Mouse (Mus musculus) left cerebral cortex, postnatal 4 days (tissue): ENCODE measurements at regions not wholly inside any gene's neighbourhood (a gene's known extent, or its start where the extent isn't known, plus 50 kb on each side); places are given as distances from the start of the nearest gene placed in this dataset.
A peak's percentile ranks its signal among the peaks of the same experiment; 100 is the strongest.

Experiments used
- DNase-seq: peaks from one replicate; pipeline ENCODE4 v3.0.0-alpha.2; 2022
- intact Hi-C: fragments of 180-260 bp; cut with DNase I; formaldehyde crosslinking; loops from one replicate; pipeline ENCODE4 v1.15.1; 2025

DNA sequence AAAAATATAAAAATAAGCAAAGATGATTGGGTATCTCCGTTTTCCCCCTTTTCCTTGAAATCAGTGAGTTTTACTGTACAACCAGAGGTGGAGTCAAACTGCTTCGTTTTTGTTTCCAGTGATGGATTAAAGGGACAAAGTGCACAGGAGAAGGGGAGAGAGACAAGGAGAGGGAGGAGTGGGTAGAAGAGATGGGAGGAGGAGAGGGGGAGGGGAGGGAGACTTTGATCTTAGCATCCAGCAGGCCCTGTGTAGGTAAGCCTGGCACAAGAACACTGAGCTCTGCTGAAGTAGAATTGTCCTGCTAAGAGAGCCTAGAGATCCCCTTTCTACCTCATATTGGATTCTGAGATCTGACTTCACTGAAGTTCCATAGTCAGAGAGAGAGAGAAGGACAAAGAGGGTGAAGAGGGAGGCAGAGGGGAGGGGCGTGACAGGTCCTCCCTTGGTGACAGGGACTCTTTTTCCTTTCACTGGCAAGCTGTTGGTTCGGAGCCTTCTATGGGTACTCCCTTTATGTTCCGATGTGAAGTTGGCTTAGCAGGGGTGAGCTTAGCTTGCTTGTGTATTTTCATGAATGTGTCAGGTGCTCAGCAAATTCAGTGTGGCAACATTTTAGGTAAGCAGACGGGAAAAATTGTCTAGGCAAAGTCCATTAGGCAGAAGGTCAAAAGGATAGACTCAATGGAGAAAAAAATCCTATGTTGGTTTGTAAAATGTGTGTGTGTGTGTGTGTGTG is 154.4 kb upstream of the Tnp1 start:
- intact Hi-C loops = no loop called here
- no peak for DNase-seq

DNA sequence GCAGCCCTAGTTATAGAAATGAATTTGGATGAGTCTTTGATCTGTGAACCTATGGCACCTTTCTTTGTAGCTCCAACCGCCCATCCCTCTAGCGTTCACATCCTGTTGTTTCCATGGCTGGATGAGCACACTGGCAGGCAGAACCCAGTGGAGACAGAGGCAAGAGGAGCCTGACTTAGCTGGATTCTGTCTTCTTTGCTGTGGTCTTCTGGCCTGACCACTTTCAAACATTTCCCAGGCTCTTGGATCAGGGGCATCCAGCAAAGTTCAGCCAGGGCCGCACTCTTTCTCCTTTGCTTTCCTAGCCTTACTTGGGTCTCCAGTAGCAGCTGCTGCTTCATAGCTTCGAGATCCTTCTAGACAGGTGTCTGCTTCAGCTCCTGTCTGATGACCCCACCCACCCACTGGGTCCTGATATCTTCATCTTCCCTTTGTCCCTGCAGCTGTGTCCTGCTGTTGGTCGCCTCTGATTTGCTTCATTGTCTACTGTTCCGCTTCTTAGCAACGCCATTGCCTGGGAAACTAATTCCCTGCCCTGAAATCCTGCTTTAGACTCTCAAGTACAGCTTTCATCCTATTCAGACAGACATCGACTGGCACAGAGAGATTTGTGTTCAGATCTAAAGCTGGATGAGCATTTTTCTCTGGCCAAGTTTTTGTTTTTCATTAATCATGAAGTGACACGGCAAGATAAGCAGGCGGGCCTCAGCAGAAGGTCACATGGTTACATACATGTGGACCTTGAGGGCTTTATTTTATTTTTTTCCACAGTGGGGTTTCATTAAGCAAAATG is 153.6 kb upstream of the Tnp1 start:
- intact Hi-C loops = no loop called here
- peak; percentile 6 for DNase-seq

GRCm38 (mm10) chr1:73160199-73160598 is 144.5 kb upstream of the Tnp1 start:
- intact Hi-C loops = no loop called here
- DNase-seq = no peak

- DNase-seq = no peak
- intact Hi-C loops = no loop called here
Measured at GRCm38 (mm10) chr1:73159405-73159976, 143.8 kb upstream of the Tnp1 start.

DNA sequence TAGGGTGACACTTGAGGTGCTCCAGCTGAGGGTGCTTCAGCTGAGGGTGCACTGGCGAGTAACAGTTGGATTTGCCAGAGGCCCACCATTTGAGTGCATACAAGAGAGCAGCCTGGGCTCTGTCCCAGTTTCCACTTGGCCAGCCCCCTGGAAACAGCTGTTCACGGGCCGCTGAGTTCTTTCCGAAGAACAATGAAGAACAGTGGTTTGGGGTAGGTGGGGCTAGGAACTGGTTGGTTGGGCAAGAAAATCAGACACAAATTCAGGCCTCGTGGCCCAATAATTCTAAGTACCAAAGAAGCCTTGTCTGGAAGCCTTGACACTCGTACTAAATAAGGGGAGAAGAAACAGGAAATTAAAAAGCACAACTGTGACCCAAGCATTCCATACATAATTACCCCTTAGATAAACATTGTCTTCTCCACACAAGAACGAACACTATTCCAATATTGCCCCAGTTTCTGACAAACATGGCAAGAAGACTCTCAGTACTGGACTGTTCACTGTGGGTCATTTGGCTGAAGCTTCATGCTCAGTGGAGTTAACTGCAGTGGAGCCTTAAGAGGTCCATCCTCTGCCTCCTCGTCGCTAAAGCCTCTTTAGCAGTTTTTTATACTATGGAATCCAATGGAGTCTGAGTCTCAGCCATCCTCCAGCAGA is 137.9 kb upstream of the Tnp1 start:
- intact Hi-C loops = no loop called here
- peak; percentile 13 for DNase-seq

- DNase-seq = peak; percentile 7
- intact Hi-C loops = no loop called here
Measured at GRCm38 (mm10) chr1:73149926-73150325, 134.2 kb upstream of the Tnp1 start.

- intact Hi-C loops = no loop called here
- no peak for DNase-seq
Measured at GRCm38 (mm10) chr1:73142845-73143244, 127.1 kb upstream of the Tnp1 start.

DNA sequence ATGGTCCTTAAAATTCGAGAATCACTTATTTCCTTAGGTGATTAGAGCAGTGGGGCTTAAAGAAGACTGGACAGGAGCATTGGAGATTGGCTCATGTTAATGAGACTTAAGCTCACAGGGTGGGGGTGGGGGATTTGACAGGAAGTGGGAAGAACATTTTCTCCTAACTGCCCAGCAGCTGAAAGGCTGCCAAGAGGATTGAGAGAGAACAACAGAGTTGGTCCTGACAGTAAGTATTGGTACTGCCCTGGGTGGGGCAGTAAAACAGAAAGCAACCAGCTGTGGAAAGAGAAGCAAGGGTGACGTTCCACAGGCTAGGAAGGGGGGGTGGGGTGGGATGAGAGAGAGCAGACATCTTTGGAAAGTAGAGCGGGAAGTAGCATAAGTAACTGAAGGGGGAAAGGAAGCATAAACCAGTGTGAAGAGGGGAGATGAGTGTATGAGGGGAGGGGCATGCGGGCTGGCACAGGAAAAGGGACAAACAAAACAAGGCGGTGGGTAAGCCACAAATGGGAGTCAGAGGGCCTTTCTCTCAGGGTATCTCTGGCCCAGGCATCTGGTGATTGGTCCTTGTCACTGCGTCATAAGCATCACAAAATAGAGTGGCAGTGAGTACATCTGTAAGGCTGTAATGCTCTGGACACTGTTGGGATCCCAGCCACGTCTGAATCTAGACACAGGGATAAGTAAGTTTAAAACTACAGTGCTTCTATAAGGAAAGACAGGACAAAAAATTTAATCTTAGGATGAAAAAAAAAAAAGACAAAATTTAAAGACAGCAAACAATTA is 125.0 kb upstream of the Tnp1 start:
- intact Hi-C loops = no loop called here
- DNase-seq = no peak

DNA sequence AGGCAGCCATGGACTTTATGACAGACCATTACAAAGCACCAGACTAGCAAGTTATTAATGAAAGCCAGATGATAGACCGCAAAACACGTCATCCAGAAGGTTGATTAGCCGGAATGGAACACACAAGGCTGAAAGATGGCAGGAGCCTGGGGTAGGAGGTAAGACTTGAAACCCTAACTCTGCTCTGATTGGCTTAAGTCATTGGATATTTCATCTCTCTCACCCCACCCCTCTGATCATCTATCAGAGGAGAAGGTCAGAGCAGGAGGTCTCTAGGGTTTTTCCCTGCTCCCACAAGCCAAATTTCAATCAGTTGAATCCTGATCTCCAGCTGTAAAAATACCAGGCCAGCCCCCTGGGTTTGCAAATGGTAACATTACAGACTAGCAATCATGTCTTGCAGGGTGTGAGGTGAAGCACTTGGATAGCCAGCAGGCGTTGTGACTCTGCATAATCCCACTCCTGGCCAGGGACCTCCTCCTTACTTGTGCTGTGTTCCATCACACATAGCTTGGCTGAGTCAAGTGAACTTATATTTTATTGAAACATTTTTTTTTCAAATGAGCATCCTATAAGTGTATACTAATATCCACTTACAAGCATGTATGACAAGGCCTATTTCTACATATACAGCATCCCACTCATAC is 114.6 kb upstream of the Tnp1 start:
- intact Hi-C loops = no loop called here
- DNase-seq = no peak

- no peak for DNase-seq
- intact Hi-C loops = no loop called here
Measured at GRCm38 (mm10) chr1:73123012-73123411, 107.3 kb upstream of the Tnp1 start.

DNA sequence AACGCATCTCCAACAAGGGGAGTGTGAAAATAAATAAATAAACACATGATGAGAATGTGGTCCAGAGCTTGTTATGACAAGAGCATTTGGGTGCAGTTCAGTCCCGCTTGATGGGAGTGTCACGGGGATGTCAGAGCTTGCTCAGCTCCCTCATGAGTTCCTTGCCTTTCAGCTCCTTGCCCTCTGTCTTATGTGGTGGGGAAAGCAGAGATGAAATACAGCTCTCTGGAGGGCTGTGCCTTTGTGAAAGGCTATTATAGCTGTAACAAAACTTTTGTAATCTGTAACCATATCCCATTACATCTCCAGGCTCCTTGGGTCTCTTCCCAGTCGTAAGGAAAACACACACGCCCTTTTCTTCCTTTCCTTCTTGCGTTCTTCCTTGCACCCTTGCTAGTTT is 103.0 kb upstream of the Tnp1 start:
- intact Hi-C loops = loop anchor here (10.0 kb wide), 1 partner anchor 244 kb away; the partner anchor contains the start of gene Igfbp5
- DNase-seq = no peak

DNA sequence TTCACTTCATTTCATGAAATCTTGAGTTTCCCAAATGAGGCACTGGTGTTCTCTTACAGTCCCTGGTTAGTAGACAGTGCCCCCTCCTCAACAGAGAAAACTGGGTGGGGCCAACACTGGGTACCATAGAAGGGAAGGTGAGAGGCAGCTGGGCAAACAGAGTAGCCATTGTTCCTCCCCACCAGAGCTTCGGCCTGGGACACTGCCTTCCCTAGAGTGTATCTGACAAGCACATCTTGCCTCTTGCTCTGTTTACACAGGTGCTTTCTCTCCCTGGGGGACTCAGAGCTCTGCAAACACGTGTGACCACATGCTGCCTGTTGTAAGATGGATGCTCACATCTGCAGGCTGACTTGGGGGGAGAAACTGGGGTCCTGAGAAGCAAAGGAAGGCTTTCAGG is 100.8 kb upstream of the Tnp1 start:
- DNase-seq = no peak
- intact Hi-C loops = loop anchor here (10.0 kb wide), 1 partner anchor 242 kb away; the partner anchor contains the start of gene Igfbp5

GRCm38 (mm10) chr1:73115854-73116253 is 100.1 kb upstream of the Tnp1 start:
- intact Hi-C loops = loop anchor here (10.0 kb wide), 1 partner anchor 241 kb away; the partner anchor contains the start of gene Igfbp5
- no peak for DNase-seq

DNA sequence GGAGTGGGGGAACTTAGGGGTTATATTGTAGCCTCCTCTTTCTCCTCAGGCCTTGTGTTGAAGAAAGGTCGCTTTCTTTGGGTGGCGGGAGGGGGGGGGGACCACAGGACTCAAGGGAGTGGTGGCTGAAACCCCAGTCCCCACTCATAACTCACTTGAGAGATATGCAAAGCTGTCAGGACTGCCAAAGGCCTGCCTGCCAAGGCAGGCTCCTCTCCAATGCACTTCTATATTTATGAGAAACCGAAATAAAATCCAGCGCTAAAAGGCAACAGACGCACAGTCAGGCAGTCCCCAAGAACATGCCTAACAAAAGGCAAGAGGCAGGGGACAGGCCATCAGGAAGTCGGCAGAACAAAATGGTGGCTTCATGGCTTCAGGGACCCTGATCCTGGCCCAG is 97.4 kb upstream of the Tnp1 start:
- intact Hi-C loops = loop anchor here (10.0 kb wide), 1 partner anchor 238 kb away; the partner anchor contains the start of gene Igfbp5
- DNase-seq = no peak

DNA sequence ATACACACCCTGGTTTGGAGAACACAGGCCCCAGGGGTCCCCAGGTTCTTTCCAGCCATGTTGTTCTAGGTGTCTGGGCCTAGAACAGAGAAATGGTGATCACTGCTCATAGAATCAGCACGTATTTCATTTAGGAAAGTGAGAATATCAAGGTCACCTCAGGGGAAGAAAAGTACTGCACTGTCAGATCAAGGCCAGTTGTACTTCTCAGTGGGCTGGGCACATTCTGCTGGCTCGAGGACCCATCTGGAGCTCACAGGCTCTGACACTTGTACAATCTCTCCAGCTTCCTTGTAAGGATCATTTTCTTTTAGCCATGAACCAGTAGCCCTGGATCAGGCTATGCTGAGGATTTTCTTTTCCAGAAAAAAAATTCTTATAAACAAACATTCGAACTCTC is 97.0 kb upstream of the Tnp1 start:
- DNase-seq = no peak

DNA sequence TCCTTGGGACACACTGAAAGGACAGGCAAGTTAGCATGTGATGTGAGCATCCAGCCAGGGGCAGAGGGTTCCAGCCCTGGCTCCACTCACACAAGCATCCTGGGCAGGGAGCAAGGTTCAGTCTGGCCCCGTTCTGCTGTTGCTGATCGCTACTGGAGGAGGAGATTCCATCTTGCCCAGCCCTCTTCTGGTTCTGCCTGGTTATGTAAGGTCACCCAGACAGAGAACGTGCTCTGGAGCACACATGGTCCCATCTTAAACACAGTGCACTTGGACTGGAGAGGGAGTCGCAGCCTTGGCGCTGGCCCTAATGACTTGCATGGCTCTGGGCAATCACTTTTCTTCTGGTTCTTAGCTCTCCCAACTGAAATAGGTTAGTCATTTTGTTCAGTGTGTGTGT is 96.2 kb upstream of the Tnp1 start:
- intact Hi-C loops = loop anchor here (10.0 kb wide), 1 partner anchor 237 kb away; the partner anchor contains the start of gene Igfbp5

More for the DNA sequence above, 97.0 kb upstream of the Tnp1 start:
- intact Hi-C loops = loop anchor here (10.0 kb wide), 1 partner anchor 238 kb away; the partner anchor contains the start of gene Igfbp5

GRCm38 (mm10) chr1:73105856-73106463 is 90.3 kb upstream of the Tnp1 start:
- DNase-seq = peak; percentile 41
- intact Hi-C loops = no loop called here

More for the DNA sequence above, 96.2 kb upstream of the Tnp1 start:
- DNase-seq = no peak

GRCm38 (mm10) chr1:73097645-73098440 is 82.1 kb upstream of the Tnp1 start:
- no peak for DNase-seq
- intact Hi-C loops = no loop called here
